Mouse (Mus musculus): ENCODE measurements around the gene Oasl1. TPM values are rescaled to one million over a fixed set of nuclear protein-coding genes. Genes with fewer than 3 reads are reported as not detected.
"Not testable (repeated sequence)": the region's sequence is repeated elsewhere in the genome, so short reads cannot be mapped to it uniquely, and the experiment has no call there.

The Oasl1 gene
- 0.10 TPM for polyA plus RNA-seq (2021)

DNA sequence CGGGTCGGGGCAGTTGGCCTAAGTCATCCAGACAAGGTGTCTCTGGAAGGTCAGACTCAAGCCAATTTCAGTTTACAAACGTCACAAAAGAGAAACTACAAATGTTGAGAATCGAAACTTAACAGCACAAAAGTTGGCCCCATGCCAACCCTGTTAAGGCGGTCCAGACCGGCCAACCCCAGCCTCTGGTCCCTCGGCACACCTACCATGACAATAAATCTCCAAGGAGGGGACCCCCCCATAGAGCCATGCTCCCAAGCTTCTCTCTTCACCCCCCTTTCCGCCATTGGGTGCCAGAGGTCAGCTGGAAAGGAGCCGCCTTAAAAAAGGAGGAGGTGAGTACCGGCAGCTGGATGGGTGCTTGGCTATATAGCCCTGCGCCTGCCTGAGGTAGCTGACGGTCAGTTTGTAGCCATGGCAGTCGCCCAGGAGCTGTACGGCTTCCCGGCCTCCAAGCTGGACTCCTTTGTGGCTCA is at the start of gene Oasl1:
Oasl1 (plus strand) TSS at position 243 of the 476 bp plus-strand sequence.
- no peak for ATAC-seq
- ChIA-PET POLR2A (interaction anchor here (0.6 kb wide), 1 partner anchor 149 kb away, joined by 3 read pairs; no protein-coding TSS in a partner anchor), CTCF (no interaction called here)
- DNase-seq (ENCODE audit: low read depth, low spot score): no peak
- TF ChIP-seq CTCF (IDR thresholded peaks at IDR 0.05): no peak
- no peaks in the 10 kb centered on the region for H3K27me3 ChIP-seq
- in situ Hi-C loops (cut with MboI; ENCODE audit: low pct_unique_long_range_greater_than_20kb): no loop called here

- H3K27me3 ChIP-seq: peaks cover 5% of the 10 kb centered on the region
- CTCF ChIA-PET: no interaction called here
- in situ Hi-C loops (cut with MboI; ENCODE audit: low pct_unique_long_range_greater_than_20kb): no loop called here
- POLR2A ChIA-PET: no interaction called here
- TF ChIP-seq CTCF (IDR thresholded peaks at IDR 0.05): no peak
- no peak for DNase-seq (ENCODE audit: low read depth, low spot score)
- ATAC-seq: no peak
Observed at GRCm38 (mm10) chr5:114875858-114876257, 47.2 kb upstream of the Oasl1 start.

- H3K27me3 ChIP-seq: peaks cover 4% of the 10 kb centered on the region
- DNase-seq (ENCODE audit: low read depth, low spot score): no peak
- CTCF ChIA-PET: no interaction called here
- TF ChIP-seq CTCF (IDR thresholded peaks at IDR 0.05): no peak
- POLR2A ChIA-PET: no interaction called here
- no peak for ATAC-seq
- in situ Hi-C loops (cut with MboI; ENCODE audit: low pct_unique_long_range_greater_than_20kb): no loop called here
Observed at GRCm38 (mm10) chr5:114876331-114876730, 46.7 kb upstream of the Oasl1 start.

GRCm38 (mm10) chr5:114877487-114877886 is 45.6 kb upstream of the Oasl1 start:
- DNase-seq (ENCODE audit: low read depth, low spot score) (no peak), ATAC-seq (no peak)
- ChIA-PET POLR2A (interaction anchor here (0.8 kb wide), 1 partner anchor 10 kb away, joined by 3 read pairs; no protein-coding TSS in a partner anchor), CTCF (no interaction called here)
- no peak for TF ChIP-seq CTCF (IDR thresholded peaks at IDR 0.05)
- H3K27me3 ChIP-seq: no peaks in the 10 kb centered on the region
- in situ Hi-C loops (cut with MboI; ENCODE audit: low pct_unique_long_range_greater_than_20kb): no loop called here

GRCm38 (mm10) chr5:114879399-114879798 is 43.6 kb upstream of the Oasl1 start:
- DNase-seq (ENCODE audit: low read depth, low spot score) (no peak), ATAC-seq (no peak)
- TF ChIP-seq CTCF (IDR thresholded peaks at IDR 0.05): no peak
- in situ Hi-C loops (cut with MboI; ENCODE audit: low pct_unique_long_range_greater_than_20kb): no loop called here
- CTCF ChIA-PET: no interaction called here
- POLR2A ChIA-PET: no interaction called here
- no peaks in the 10 kb centered on the region for H3K27me3 ChIP-seq

- in situ Hi-C loops (cut with MboI; ENCODE audit: low pct_unique_long_range_greater_than_20kb); CTCF ChIA-PET: not testable (repeated sequence)
Observed at GRCm38 (mm10) chr5:114882319-114882718, 40.7 kb upstream of the Oasl1 start.

GRCm38 (mm10) chr5:114883022-114883421 is 40.0 kb upstream of the Oasl1 start:
- no peak for ATAC-seq
- TF ChIP-seq CTCF (IDR thresholded peaks at IDR 0.05): no peak

More at GRCm38 (mm10) chr5:114882319-114882718, 40.7 kb upstream of the Oasl1 start:
- DNase-seq (ENCODE audit: low read depth, low spot score); POLR2A ChIA-PET; H3K27me3 ChIP-seq; ATAC-seq: not testable (repeated sequence)

DNA sequence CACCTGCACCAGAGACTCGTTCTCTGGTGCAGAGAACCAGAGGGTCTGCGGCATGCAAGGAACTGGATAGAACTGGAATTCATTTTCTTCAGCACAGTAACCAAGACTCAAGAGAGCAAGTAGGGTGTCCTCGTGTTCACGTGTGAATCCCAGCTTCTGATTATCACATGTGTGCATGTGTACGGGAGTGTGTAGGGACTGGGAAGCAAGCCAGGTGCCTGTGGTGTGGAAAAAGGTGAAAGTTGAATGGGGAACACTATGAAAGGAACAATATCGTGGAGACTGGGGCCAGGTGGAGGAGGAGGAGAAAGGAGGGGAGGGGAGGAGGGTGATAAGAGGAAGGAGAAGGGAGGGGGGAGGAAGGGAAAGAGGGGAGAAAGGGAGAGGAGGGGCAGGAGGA is 36.2 kb upstream of the Oasl1 start:
- no peak for ATAC-seq
- ChIA-PET CTCF (interaction anchor here (1.4 kb wide), 1 partner anchor 11 kb away, joined by 4 read pairs; no protein-coding TSS in a partner anchor), POLR2A (no interaction called here)
- in situ Hi-C loops (cut with MboI; ENCODE audit: low pct_unique_long_range_greater_than_20kb): no loop called here
- H3K27me3 ChIP-seq: no peaks in the 10 kb centered on the region
- TF ChIP-seq CTCF (IDR thresholded peaks at IDR 0.05): no peak
- no peak for DNase-seq (ENCODE audit: low read depth, low spot score)

More at GRCm38 (mm10) chr5:114883022-114883421, 40.0 kb upstream of the Oasl1 start:
- ChIA-PET CTCF (no interaction called here), POLR2A (no interaction called here)
- in situ Hi-C loops (cut with MboI; ENCODE audit: low pct_unique_long_range_greater_than_20kb): no loop called here
- DNase-seq (ENCODE audit: low read depth, low spot score): no peak
- H3K27me3 ChIP-seq: no peaks in the 10 kb centered on the region

GRCm38 (mm10) chr5:114888995-114889394 is 34.0 kb upstream of the Oasl1 start:
- no peak for TF ChIP-seq CTCF (IDR thresholded peaks at IDR 0.05)
- in situ Hi-C loops (cut with MboI; ENCODE audit: low pct_unique_long_range_greater_than_20kb): no loop called here
- DNase-seq (ENCODE audit: low read depth, low spot score) (no peak), ATAC-seq (no peak)
- H3K27me3 ChIP-seq: no peaks in the 10 kb centered on the region
- ChIA-PET POLR2A (no interaction called here), CTCF (no interaction called here)

- ChIA-PET CTCF (no interaction called here), POLR2A (no interaction called here)
- in situ Hi-C loops (cut with MboI; ENCODE audit: low pct_unique_long_range_greater_than_20kb): no loop called here
- DNase-seq (ENCODE audit: low read depth, low spot score) (no peak), ATAC-seq (no peak)
- TF ChIP-seq CTCF (IDR thresholded peaks at IDR 0.05): no peak
- H3K27me3 ChIP-seq: no peaks in the 10 kb centered on the region
Observed at GRCm38 (mm10) chr5:114895542-114895941, 27.5 kb upstream of the Oasl1 start.

DNA sequence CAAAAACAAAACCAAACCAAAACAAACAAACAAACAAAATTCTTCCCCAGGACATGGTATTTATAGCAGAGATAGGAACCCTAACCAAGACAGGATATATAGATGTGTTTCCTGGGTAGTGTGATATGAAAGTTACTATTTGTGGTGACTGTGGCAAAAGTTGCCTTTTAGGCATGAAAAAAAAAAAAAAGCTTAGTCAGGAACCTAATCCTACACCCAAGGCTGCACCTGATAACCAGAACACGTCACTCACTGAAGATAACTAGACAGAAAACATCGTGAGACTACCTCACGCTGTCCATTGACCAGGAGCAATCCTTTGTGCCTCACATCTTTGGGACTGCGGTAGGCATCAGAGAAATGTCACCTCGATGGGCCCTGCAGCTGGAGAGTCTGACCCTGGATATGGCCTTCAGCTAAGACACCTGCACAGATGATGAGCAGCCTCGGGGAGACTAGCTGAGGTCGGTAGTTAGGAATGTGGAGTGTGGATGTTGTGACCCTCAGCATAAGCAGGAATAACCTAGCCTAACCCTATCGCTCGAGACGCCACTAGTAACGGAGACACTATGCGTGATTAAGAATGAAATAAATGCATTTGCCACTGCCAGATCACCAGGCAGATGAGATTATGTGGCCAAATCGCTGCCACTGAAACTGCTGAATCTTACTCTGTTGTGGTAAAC is 26.2 kb upstream of the Oasl1 start, which contains the start of gene Oasl2:
Oasl2 (plus strand) TSS at position 249 of the 686 bp plus-strand sequence.
- no peak for TF ChIP-seq CTCF (IDR thresholded peaks at IDR 0.05)
- ATAC-seq (no peak), DNase-seq (ENCODE audit: low read depth, low spot score) (no peak)
- in situ Hi-C loops (cut with MboI; ENCODE audit: low pct_unique_long_range_greater_than_20kb): no loop called here
- POLR2A ChIA-PET: interaction anchor here (0.6 to 1.5 kb wide), 2 partner anchors 18 to 183 kb away, joined by 3 to 6 read pairs; no protein-coding TSS in a partner anchor
- no peaks in the 10 kb centered on the region for H3K27me3 ChIP-seq
- CTCF ChIA-PET: no interaction called here

Measured in Patski (cell line).